Mouse (Mus musculus) megakaryocyte, embryonic 14.5 days (primary cell): ENCODE data around the gene Zcchc24.

Source experiments
- FLI1 ChIP-seq: IDR thresholded peaks from 2 replicates; pipeline ENCODE4 v1.6.1; 2012; ENCODE audit warnings: low read length, inconsistent platforms, mixed read lengths
- GATA1 ChIP-seq: IDR thresholded peaks from 3 replicates; pipeline ENCODE4 v1.6.1; 2012; ENCODE audit warnings: mixed read lengths, low read length, inconsistent platforms, borderline replicate concordance

DNA sequence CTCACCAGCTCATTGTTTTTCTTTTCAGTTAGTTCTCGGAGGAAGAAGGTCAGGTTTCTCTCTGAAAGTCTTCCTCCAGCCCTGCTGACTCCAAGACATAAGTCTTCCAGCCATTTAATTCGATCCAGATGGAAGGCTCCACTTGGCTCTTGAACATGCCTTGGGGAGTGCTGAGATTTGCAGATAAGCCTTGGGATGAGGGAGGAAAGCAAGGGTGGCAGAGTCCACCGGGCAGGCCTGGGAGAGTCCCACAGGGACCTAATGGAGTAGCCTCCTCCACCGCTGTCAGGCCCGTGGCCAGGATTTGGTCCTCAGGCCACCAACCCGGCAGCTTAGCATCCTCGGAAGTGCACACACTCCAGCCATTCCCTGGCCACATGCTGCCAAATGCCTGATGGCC lies 27.8 kb upstream of the Zcchc24 start:
- TF ChIP-seq GATA1 (no peak), FLI1 (no peak)
